Mouse (Mus musculus): ENCODE data around the gene Fos. TPM values are rescaled to one million over a fixed set of nuclear protein-coding genes. Genes with fewer than 3 reads are reported as not detected.

Gene Fos
- total RNA-seq (2023) = 1,000 to 10,000 TPM; 5,056 to 6,096 TPM

GRCm38 (mm10) chr12:85473481-85474297 is at the start of gene Fos:
TSS of gene Fos (plus strand) at chr12:85473890.

Other genes with a start within 250 kb of the Fos start
- 1 to 10 TPM; 4.1 to 5.3 TPM for gene Mlh3, start 203.3 kb upstream of the Fos start, total RNA-seq (2023)
- 10 to 100 TPM; 14.2 to 18.8 TPM for gene Acyp1, start 185.5 kb upstream of the Fos start, total RNA-seq (2023)
- not detected for gene Zc2hc1c, start 185.3 kb upstream of the Fos start, total RNA-seq (2023)
- 10 to 100 TPM; 53.4 to 53.7 TPM for gene Nek9, start 134.5 kb upstream of the Fos start, total RNA-seq (2023)
- gene Tmed10, start 99.0 kb upstream of the Fos start, total RNA-seq (2023) = 100 to 1,000 TPM; 212 to 215 TPM
- gene Jdp2, start 125.1 kb downstream of the Fos start, total RNA-seq (2023) = 10 to 100 TPM; 66.3 to 84.9 TPM
- gene Batf, start 212.8 kb downstream of the Fos start, total RNA-seq (2023) = 10 to 100 TPM; 13.8 to 16.4 TPM